Mouse (Mus musculus) stomach, embryonic 14.5 days (tissue): ENCODE data around the gene Insr. TPM values are rescaled to one million over a fixed set of nuclear protein-coding genes. Genes with fewer than 3 reads are reported as not detected.
A peak's percentile ranks its signal among the peaks of the same experiment; 100 is the strongest.
"Not testable (repeated sequence)": the region's sequence is repeated elsewhere in the genome, so short reads cannot be mapped to it uniquely, and the experiment has no call there.

Experiments
- ATAC-seq: fragments of 200-750 bp; cut with Nextera tagmentation; 2 replicates; pipeline ENCODE4 v1.8.0; 2017; ENCODE audit warnings: low read depth, moderate TSS enrichment; ENCODE audit not compliant: insufficient number of reproducible peaks, insufficient read depth, low FRiP score
- H3K27ac ChIP-seq: fragments of 300-500 bp; sonication (generic); 2 replicates; pipeline ENCODE4 v1.5.1; 2014; ENCODE audit warnings: mild to moderate bottlenecking, low read length, moderate library complexity, mixed read lengths
- H3K27me3 ChIP-seq: fragments of 300-500 bp; sonication (generic); 2 replicates; pipeline ENCODE4 v1.6.1; 2014; ENCODE audit warnings: low read length, control low read depth, mixed read lengths; ENCODE audit not compliant: control insufficient read depth, insufficient read depth
- H3K36me3 ChIP-seq: fragments of 300-500 bp; sonication (generic); 2 replicates; pipeline ENCODE4 v1.6.1; 2014; ENCODE audit warnings: mild to moderate bottlenecking, control low read depth, low read length, moderate library complexity, mixed read lengths; ENCODE audit not compliant: control insufficient read depth, insufficient read depth
- H3K4me1 ChIP-seq: fragments of 300-500 bp; sonication (generic); 2 replicates; pipeline ENCODE4 v1.6.1; 2014; ENCODE audit warnings: low read length, control low read depth, mixed read lengths; ENCODE audit not compliant: control insufficient read depth, insufficient read depth
- H3K4me2 ChIP-seq: fragments of 300-500 bp; sonication (generic); replicated peaks from 2 replicates; pipeline ENCODE4 v1.6.1; 2014; ENCODE audit warnings: low read depth, low read length, control low read depth
- H3K4me3 ChIP-seq: fragments of 300-500 bp; sonication (generic); 2 replicates; pipeline ENCODE4 v1.5.1; 2014; ENCODE audit warnings: low read depth, low read length, control low read depth
- H3K9ac ChIP-seq: fragments of 300-500 bp; sonication (generic); replicated peaks from 2 replicates; pipeline ENCODE4 v1.6.1; 2014; ENCODE audit warnings: low read depth, mild to moderate bottlenecking, control low read depth, low read length, moderate library complexity, mixed read lengths
- H3K9me3 ChIP-seq: fragments of 300-500 bp; sonication (generic); 2 replicates; pipeline ENCODE4 v1.6.1; 2016; ENCODE audit warnings: low read depth, low read length, control low read depth; ENCODE audit not compliant: control insufficient read depth
- WGBS: fragments of 180-500 bp; shearing (Covaris S2); extraction: QIAGEN DNeasy Blood & Tissue Kit; methylation state at CpG from one replicate; pipeline ENCODE4 v1.1.7; 2014; 5-methylcytosine and 5-hydroxymethylcytosine counted together
- polyA plus RNA-seq: library from polyadenylated mRNA; unstranded; fragments of >200 nt; fragmentation: Nextera tagmentation; extraction: Ambion mirVana; gene quantifications from 2 replicates; pipeline ENCODE4 v1.2.1, GENCODE M21; 2014

Gene Insr
- polyA plus RNA-seq = 40.8 and 44.5 TPM in 2 replicates

- H3K9ac ChIP-seq = peak within 1 kb of the TSS; percentile 92
- peak; percentile 89 for ATAC-seq
- peaks cover 13% of the 10 kb centered on the region for H3K4me1 ChIP-seq
- H3K27me3 ChIP-seq = no peaks in the 10 kb centered on the region
- peak within 1 kb of the TSS; percentile 58; the same call in 1 of the 2 replicates for H3K27ac ChIP-seq
- peak within 1 kb of the TSS; percentile 92 for H3K4me2 ChIP-seq
- WGBS = under 1% methylated on average over 58 of the region's 61 CpGs
- H3K9me3 ChIP-seq = no peaks in the 10 kb centered on the region
- H3K4me3 ChIP-seq = peak within 1 kb of the TSS; percentile 90
- H3K36me3 ChIP-seq = no peaks in the 10 kb centered on the region
Measured at GRCm38 (mm10) chr8:3278934-3279720, at the start of gene Insr. Gene Insr, minus strand, starts transcription at chr8:3279617.

DNA sequence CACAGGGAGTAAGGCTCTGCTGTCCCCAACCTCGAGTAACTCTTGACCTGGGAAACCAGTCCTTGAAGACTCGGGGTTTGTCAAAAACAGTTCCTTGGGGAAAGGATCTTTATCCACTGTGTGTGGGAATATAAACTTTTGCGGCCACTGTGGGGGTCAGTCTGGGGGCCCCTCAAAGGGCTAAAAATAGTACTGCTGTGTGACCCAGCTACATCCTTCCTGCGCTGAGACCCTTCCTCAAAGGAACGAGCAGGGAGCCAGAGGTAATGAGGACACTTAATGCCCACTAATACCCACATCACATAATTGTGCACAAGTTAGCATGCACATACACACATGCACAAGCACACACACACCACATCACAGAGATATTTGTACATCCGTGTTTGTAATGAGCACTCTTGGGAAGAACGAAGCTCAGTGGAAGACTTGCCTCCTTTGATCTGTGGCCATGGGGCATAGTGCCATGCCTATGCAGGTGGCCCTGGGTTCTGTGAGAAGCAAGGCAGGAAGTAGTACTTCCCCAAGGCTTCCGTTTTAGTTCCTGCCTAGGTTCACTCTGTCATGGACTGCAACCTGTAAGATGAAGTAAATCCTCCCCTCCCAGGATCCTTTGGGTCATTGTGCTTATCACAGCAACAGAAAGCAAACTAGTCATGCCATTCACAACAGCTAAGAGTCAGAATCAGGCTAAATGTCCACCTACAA lies 48.3 kb upstream of the Insr start:
- no peaks in the 10 kb centered on the region for H3K9me3 ChIP-seq
- H3K27me3 ChIP-seq = no peaks in the 10 kb centered on the region
- H3K4me3 ChIP-seq = no peak overlapping the region
- no peak overlapping the region for H3K4me2 ChIP-seq
- H3K9ac ChIP-seq = no peak overlapping the region
- no peaks in the 10 kb centered on the region for H3K36me3 ChIP-seq
- WGBS = 75% methylated on average over 8 of the region's 8 CpGs
- H3K27ac ChIP-seq = no peak overlapping the region
- H3K4me1 ChIP-seq = no peaks in the 10 kb centered on the region
- no peak for ATAC-seq

DNA sequence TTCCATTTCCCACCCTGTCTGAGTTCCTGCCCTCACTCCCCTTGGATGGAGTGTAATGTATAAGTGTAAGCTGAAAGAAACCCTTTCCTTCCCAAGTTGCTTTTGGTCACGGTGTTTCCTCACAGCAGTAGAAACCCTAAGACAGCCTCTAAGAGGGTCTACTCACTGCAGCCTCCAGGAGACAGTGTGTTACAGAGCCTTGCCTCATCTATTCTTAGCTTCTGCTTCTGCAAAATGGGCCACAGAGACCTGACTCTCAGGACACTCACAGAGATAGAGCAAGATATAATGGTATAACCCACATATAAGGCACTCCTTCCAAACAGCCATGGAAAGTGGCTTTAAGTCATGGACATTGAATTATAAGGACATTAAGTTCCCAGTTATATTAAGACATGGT lies 47.6 kb upstream of the Insr start:
- WGBS = 86% methylated on average over 1 of the region's 1 CpGs
- Histone ChIP-seq H3K36me3 (no peaks in the 10 kb centered on the region), H3K27me3 (no peaks in the 10 kb centered on the region), H3K9me3 (no peaks in the 10 kb centered on the region), H3K4me2 (no peak overlapping the region), H3K9ac (no peak overlapping the region), H3K4me1 (no peaks in the 10 kb centered on the region), H3K4me3 (no peak overlapping the region), H3K27ac (no peak overlapping the region)
- no peak for ATAC-seq

DNA sequence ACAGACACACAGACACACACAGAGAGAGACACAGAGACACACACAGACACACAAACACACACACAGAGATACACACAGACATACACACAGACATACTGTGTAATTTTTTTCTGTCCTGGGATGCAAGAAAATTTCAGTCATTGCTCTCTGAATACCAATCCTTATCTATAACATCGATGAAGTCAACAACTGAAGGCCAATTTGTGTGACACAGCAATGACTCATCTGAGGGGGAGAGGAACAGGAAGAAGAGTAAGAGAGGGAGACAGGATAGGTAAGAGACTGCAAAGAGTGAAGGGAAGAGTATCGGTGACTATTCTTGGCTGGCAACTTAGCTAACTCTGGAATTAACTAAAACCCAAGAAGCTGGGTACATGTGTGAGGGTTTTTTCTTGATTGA lies 44.8 kb upstream of the Insr start:
- Histone ChIP-seq H3K4me3 (no peak overlapping the region), H3K4me2 (no peak overlapping the region), H3K36me3 (no peaks in the 10 kb centered on the region), H3K27me3 (no peaks in the 10 kb centered on the region), H3K27ac (no peak overlapping the region), H3K9ac (no peak overlapping the region), H3K4me1 (no peaks in the 10 kb centered on the region), H3K9me3 (no peaks in the 10 kb centered on the region)
- 81% methylated on average over 2 of the region's 2 CpGs for WGBS
- ATAC-seq = no peak

- 96% methylated on average over 8 of the region's 11 CpGs for WGBS
- H3K36me3 ChIP-seq, H3K9ac ChIP-seq, ATAC-seq, H3K27me3 ChIP-seq, H3K4me2 ChIP-seq, H3K9me3 ChIP-seq, H3K27ac ChIP-seq, H3K4me3 ChIP-seq, H3K4me1 ChIP-seq: not testable (repeated sequence)
Measured at GRCm38 (mm10) chr8:3319267-3319666, 39.9 kb upstream of the Insr start.

DNA sequence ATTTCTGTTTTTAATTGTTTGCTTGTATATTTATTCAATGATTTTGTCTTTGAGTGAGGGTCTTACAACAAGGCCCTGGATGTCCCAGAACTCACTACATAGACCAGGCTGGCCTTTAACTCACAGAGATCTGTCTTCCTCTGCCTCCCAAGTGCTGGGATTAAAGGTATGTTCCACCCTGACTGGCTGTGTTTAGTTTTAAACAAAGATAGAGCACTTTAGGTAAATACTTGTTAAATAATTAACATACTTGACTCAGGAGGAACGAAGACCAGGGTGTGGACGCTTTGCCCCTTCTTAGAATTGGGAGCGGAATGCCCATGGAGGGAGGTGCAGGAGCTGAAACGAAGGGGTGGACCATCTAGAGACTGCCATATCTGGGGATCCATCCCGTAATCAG lies 37.2 kb upstream of the Insr start:
- ATAC-seq = no peak
- no peak overlapping the region for H3K4me3 ChIP-seq
- no peaks in the 10 kb centered on the region for H3K36me3 ChIP-seq
- H3K9ac ChIP-seq = no peak overlapping the region
- H3K4me2 ChIP-seq = no peak overlapping the region
- H3K9me3 ChIP-seq = no peaks in the 10 kb centered on the region
- no peaks in the 10 kb centered on the region for H3K4me1 ChIP-seq
- WGBS = 65% methylated on average over 5 of the region's 5 CpGs
- H3K27me3 ChIP-seq = no peaks in the 10 kb centered on the region
- no peak overlapping the region for H3K27ac ChIP-seq

- no peaks in the 10 kb centered on the region for H3K36me3 ChIP-seq
- no peak overlapping the region for H3K9ac ChIP-seq
- H3K4me3 ChIP-seq = no peak overlapping the region
- no peak overlapping the region for H3K27ac ChIP-seq
- WGBS = 79% methylated on average over 2 of the region's 2 CpGs
- no peaks in the 10 kb centered on the region for H3K27me3 ChIP-seq
- ATAC-seq = no peak
- no peaks in the 10 kb centered on the region for H3K4me1 ChIP-seq
- no peak overlapping the region for H3K4me2 ChIP-seq
- no peaks in the 10 kb centered on the region for H3K9me3 ChIP-seq
Measured at GRCm38 (mm10) chr8:3314345-3314744, 34.9 kb upstream of the Insr start.

DNA sequence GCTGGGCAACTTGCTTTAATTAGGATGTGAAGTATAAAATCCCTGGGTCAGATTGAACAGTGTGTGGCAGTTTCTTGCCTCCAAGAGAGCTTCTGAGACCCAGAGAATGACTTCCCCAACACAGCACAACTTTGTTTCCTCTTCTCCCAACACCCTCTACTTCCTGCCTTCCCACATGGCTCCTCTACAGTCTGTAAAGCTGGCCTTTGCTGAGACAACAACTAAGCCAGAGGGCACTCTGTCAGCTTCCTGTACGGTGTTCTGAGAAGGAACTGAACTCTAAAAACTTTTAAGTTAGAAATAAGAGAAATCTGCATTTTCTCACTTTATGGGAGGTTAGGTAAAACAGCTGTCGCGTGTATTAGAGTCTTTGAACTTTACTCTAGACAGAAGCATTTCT lies 34.4 kb upstream of the Insr start:
- no peak overlapping the region for H3K4me3 ChIP-seq
- 62% methylated on average over 3 of the region's 3 CpGs for WGBS
- ATAC-seq = no peak
- no peaks in the 10 kb centered on the region for H3K27me3 ChIP-seq
- H3K27ac ChIP-seq = no peak overlapping the region
- H3K4me1 ChIP-seq = no peaks in the 10 kb centered on the region
- no peak overlapping the region for H3K9ac ChIP-seq
- no peaks in the 10 kb centered on the region for H3K9me3 ChIP-seq
- no peak overlapping the region for H3K4me2 ChIP-seq
- H3K36me3 ChIP-seq = no peaks in the 10 kb centered on the region
